Mouse (Mus musculus): ENCODE data around the gene Vmn1r184.
"Not testable (repeated sequence)": the region's sequence is repeated elsewhere in the genome, so short reads cannot be mapped to it uniquely, and the experiment has no call there.

Gene Vmn1r184

GRCm38 (mm10) chr7:26260034-26260433 is at the start of gene Vmn1r184:
Gene Vmn1r184 (plus strand): TSS chr7:26260334.
- DNase-seq (ENCODE audit: low read depth, low spot score): not testable (repeated sequence)

- not testable (repeated sequence) for DNase-seq (ENCODE audit: low read depth, low spot score)
These were observed 43.5 kb downstream of the Vmn1r184 start for GRCm38 (mm10) chr7:26303429-26304166.

- DNase-seq (ENCODE audit: low read depth, low spot score): not testable (repeated sequence)
These were observed 46.8 kb downstream of the Vmn1r184 start, which contains the start of gene Cyp2a4 for GRCm38 (mm10) chr7:26306926-26307325. Gene Cyp2a4 (plus strand): TSS chr7:26307169.

- not testable (repeated sequence) for DNase-seq (ENCODE audit: low read depth, low spot score)
These were observed 51.7 kb downstream of the Vmn1r184 start for GRCm38 (mm10) chr7:26311786-26312185.

GRCm38 (mm10) chr7:26315194-26315593 is 55.1 kb downstream of the Vmn1r184 start:
- DNase-seq (ENCODE audit: low read depth, low spot score): not testable (repeated sequence)

- DNase-seq (ENCODE audit: low read depth, low spot score): not testable (repeated sequence)
These were observed 55.7 kb downstream of the Vmn1r184 start for GRCm38 (mm10) chr7:26315809-26316208.

All from forelimb bud, embryonic 11.5 days (tissue).